Mouse (Mus musculus): ENCODE results near the gene Ksr2. TPM values are rescaled to one million over a fixed set of nuclear protein-coding genes. Genes with fewer than 3 reads are reported as not detected.

Gene Ksr2
- polyA plus RNA-seq, 1 experiment from 2014 or later: 0.36 TPM

- Histone ChIP-seq H3K27me3 (ENCODE audit: control insufficient read depth, insufficient read depth, low read length) (no peaks in the 10 kb centered on the region), H3K27ac (ENCODE audit: low read length) (no peak overlapping the region), H3K4me3 (replicated peaks; ENCODE audit: low read length) (no peak overlapping the region), H3K36me3 (ENCODE audit: control insufficient read depth, insufficient read depth, low read length) (no peaks in the 10 kb centered on the region), H3K9ac (ENCODE audit: low read length) (no peak overlapping the region), H3K9me3 (replicated peaks; ENCODE audit: control insufficient read depth, low read length) (no peaks in the 10 kb centered on the region), H3K4me2 (ENCODE audit: low read depth, low read length) (no peak overlapping the region), H3K4me1 (ENCODE audit: control insufficient read depth, insufficient read depth, low read length) (no peaks in the 10 kb centered on the region)
- WGBS: 82% methylated on average over 8 of the region's 8 CpGs
- ATAC-seq (ENCODE audit: insufficient read depth, low FRiP score): no peak
Observed at GRCm38 (mm10) chr5:117696366-117696765, 282.6 kb downstream of the Ksr2 start.

- no peaks in the 10 kb centered on the region for H3K27me3 ChIP-seq (ENCODE audit: control insufficient read depth, insufficient read depth, low read length)
- 69% methylated on average over 6 of the region's 6 CpGs for WGBS
Observed at GRCm38 (mm10) chr5:117697589-117697988, 283.8 kb downstream of the Ksr2 start.

GRCm38 (mm10) chr5:117704371-117704770 lies 290.6 kb downstream of the Ksr2 start:
- Histone ChIP-seq H3K4me1 (ENCODE audit: control insufficient read depth, insufficient read depth, low read length) (no peaks in the 10 kb centered on the region), H3K36me3 (ENCODE audit: control insufficient read depth, insufficient read depth, low read length) (no peaks in the 10 kb centered on the region), H3K4me3 (replicated peaks; ENCODE audit: low read length) (no peak overlapping the region), H3K27me3 (ENCODE audit: control insufficient read depth, insufficient read depth, low read length) (no peaks in the 10 kb centered on the region), H3K4me2 (ENCODE audit: low read depth, low read length) (no peak overlapping the region), H3K27ac (ENCODE audit: low read length) (no peak overlapping the region), H3K9me3 (replicated peaks; ENCODE audit: control insufficient read depth, low read length) (no peaks in the 10 kb centered on the region), H3K9ac (ENCODE audit: low read length) (no peak overlapping the region)
- WGBS: 82% methylated on average over 9 of the region's 9 CpGs
- no peak for ATAC-seq (ENCODE audit: insufficient read depth, low FRiP score)

More at GRCm38 (mm10) chr5:117697589-117697988, 283.8 kb downstream of the Ksr2 start:
- Histone ChIP-seq H3K4me2 (ENCODE audit: low read depth, low read length) (no peak overlapping the region), H3K4me1 (ENCODE audit: control insufficient read depth, insufficient read depth, low read length) (no peaks in the 10 kb centered on the region), H3K4me3 (replicated peaks; ENCODE audit: low read length) (no peak overlapping the region), H3K9ac (ENCODE audit: low read length) (no peak overlapping the region), H3K27ac (ENCODE audit: low read length) (no peak overlapping the region), H3K36me3 (ENCODE audit: control insufficient read depth, insufficient read depth, low read length) (no peaks in the 10 kb centered on the region), H3K9me3 (replicated peaks; ENCODE audit: control insufficient read depth, low read length) (no peaks in the 10 kb centered on the region)
- no peak for ATAC-seq (ENCODE audit: insufficient read depth, low FRiP score)

- Histone ChIP-seq H3K4me1 (ENCODE audit: control insufficient read depth, insufficient read depth, low read length) (no peaks in the 10 kb centered on the region), H3K9ac (ENCODE audit: low read length) (no peak overlapping the region), H3K27me3 (ENCODE audit: control insufficient read depth, insufficient read depth, low read length) (no peaks in the 10 kb centered on the region), H3K36me3 (ENCODE audit: control insufficient read depth, insufficient read depth, low read length) (no peaks in the 10 kb centered on the region), H3K4me2 (ENCODE audit: low read depth, low read length) (no peak overlapping the region), H3K27ac (ENCODE audit: low read length) (no peak overlapping the region), H3K4me3 (replicated peaks; ENCODE audit: low read length) (no peak overlapping the region), H3K9me3 (replicated peaks; ENCODE audit: control insufficient read depth, low read length) (no peaks in the 10 kb centered on the region)
- WGBS: 33% methylated on average over 11 of the region's 11 CpGs
- no peak for ATAC-seq (ENCODE audit: insufficient read depth, low FRiP score)
Observed at GRCm38 (mm10) chr5:117706633-117707032, 292.8 kb downstream of the Ksr2 start.

- Histone ChIP-seq H3K9ac (ENCODE audit: low read length) (no peak overlapping the region), H3K4me1 (ENCODE audit: control insufficient read depth, insufficient read depth, low read length) (no peaks in the 10 kb centered on the region), H3K36me3 (ENCODE audit: control insufficient read depth, insufficient read depth, low read length) (no peaks in the 10 kb centered on the region), H3K9me3 (replicated peaks; ENCODE audit: control insufficient read depth, low read length) (no peaks in the 10 kb centered on the region), H3K27me3 (ENCODE audit: control insufficient read depth, insufficient read depth, low read length) (no peaks in the 10 kb centered on the region), H3K4me3 (replicated peaks; ENCODE audit: low read length) (no peak overlapping the region), H3K4me2 (ENCODE audit: low read depth, low read length) (no peak overlapping the region), H3K27ac (ENCODE audit: low read length) (no peak overlapping the region)
- no peak for ATAC-seq (ENCODE audit: insufficient read depth, low FRiP score)
- WGBS: 81% methylated on average over 6 of the region's 6 CpGs
Observed at GRCm38 (mm10) chr5:117709306-117709705, 295.5 kb downstream of the Ksr2 start.

- WGBS: 78% methylated on average over 10 of the region's 10 CpGs
- H3K4me2 ChIP-seq (ENCODE audit: low read depth, low read length): no peak overlapping the region
- ATAC-seq (ENCODE audit: insufficient read depth, low FRiP score): no peak
- H3K27ac ChIP-seq (ENCODE audit: low read length): no peak overlapping the region
- no peaks in the 10 kb centered on the region for H3K9me3 ChIP-seq (replicated peaks; ENCODE audit: control insufficient read depth, low read length)
- no peaks in the 10 kb centered on the region for H3K27me3 ChIP-seq (ENCODE audit: control insufficient read depth, insufficient read depth, low read length)
- H3K4me3 ChIP-seq (replicated peaks; ENCODE audit: low read length): no peak overlapping the region
- H3K36me3 ChIP-seq (ENCODE audit: control insufficient read depth, insufficient read depth, low read length): no peaks in the 10 kb centered on the region
- H3K9ac ChIP-seq (ENCODE audit: low read length): no peak overlapping the region
- no peaks in the 10 kb centered on the region for H3K4me1 ChIP-seq (ENCODE audit: control insufficient read depth, insufficient read depth, low read length)
Observed at GRCm38 (mm10) chr5:117711636-117712035, 297.8 kb downstream of the Ksr2 start.

- Histone ChIP-seq H3K4me2 (ENCODE audit: low read depth, low read length) (no peak overlapping the region), H3K4me1 (ENCODE audit: control insufficient read depth, insufficient read depth, low read length) (no peaks in the 10 kb centered on the region), H3K27ac (ENCODE audit: low read length) (no peak overlapping the region), H3K9me3 (replicated peaks; ENCODE audit: control insufficient read depth, low read length) (no peaks in the 10 kb centered on the region), H3K27me3 (ENCODE audit: control insufficient read depth, insufficient read depth, low read length) (no peaks in the 10 kb centered on the region), H3K4me3 (replicated peaks; ENCODE audit: low read length) (no peak overlapping the region), H3K9ac (ENCODE audit: low read length) (no peak overlapping the region), H3K36me3 (ENCODE audit: control insufficient read depth, insufficient read depth, low read length) (no peaks in the 10 kb centered on the region)
- no peak for ATAC-seq (ENCODE audit: insufficient read depth, low FRiP score)
- 56% methylated on average over 12 of the region's 12 CpGs for WGBS
Observed at GRCm38 (mm10) chr5:117712207-117712606, 298.4 kb downstream of the Ksr2 start.

GRCm38 (mm10) chr5:117717120-117717519 lies 303.3 kb downstream of the Ksr2 start:
- ATAC-seq (ENCODE audit: insufficient read depth, low FRiP score): no peak
- no peaks in the 10 kb centered on the region for H3K27me3 ChIP-seq (ENCODE audit: control insufficient read depth, insufficient read depth, low read length)
- no peak overlapping the region for H3K4me2 ChIP-seq (ENCODE audit: low read depth, low read length)
- no peaks in the 10 kb centered on the region for H3K9me3 ChIP-seq (replicated peaks; ENCODE audit: control insufficient read depth, low read length)
- no peak overlapping the region for H3K9ac ChIP-seq (ENCODE audit: low read length)
- H3K4me1 ChIP-seq (ENCODE audit: control insufficient read depth, insufficient read depth, low read length): no peaks in the 10 kb centered on the region
- no peaks in the 10 kb centered on the region for H3K36me3 ChIP-seq (ENCODE audit: control insufficient read depth, insufficient read depth, low read length)
- WGBS: 85% methylated on average over 9 of the region's 9 CpGs
- no peak overlapping the region for H3K27ac ChIP-seq (ENCODE audit: low read length)
- no peak overlapping the region for H3K4me3 ChIP-seq (replicated peaks; ENCODE audit: low read length)

GRCm38 (mm10) chr5:117723316-117723715 lies 309.5 kb downstream of the Ksr2 start:
- Histone ChIP-seq H3K27ac (ENCODE audit: low read length) (no peak overlapping the region), H3K9ac (ENCODE audit: low read length) (no peak overlapping the region)
- ATAC-seq (ENCODE audit: insufficient read depth, low FRiP score): no peak

GRCm38 (mm10) chr5:117726548-117726947 lies 312.7 kb downstream of the Ksr2 start:
- Histone ChIP-seq H3K27me3 (ENCODE audit: control insufficient read depth, insufficient read depth, low read length) (no peaks in the 10 kb centered on the region), H3K9me3 (replicated peaks; ENCODE audit: control insufficient read depth, low read length) (no peaks in the 10 kb centered on the region), H3K4me3 (replicated peaks; ENCODE audit: low read length) (no peak overlapping the region), H3K4me2 (ENCODE audit: low read depth, low read length) (no peak overlapping the region), H3K9ac (ENCODE audit: low read length) (no peak overlapping the region), H3K4me1 (ENCODE audit: control insufficient read depth, insufficient read depth, low read length) (peaks cover 3% of the 10 kb centered on the region; the same call in 1 of the 2 replicates), H3K27ac (ENCODE audit: low read length) (no peak overlapping the region), H3K36me3 (ENCODE audit: control insufficient read depth, insufficient read depth, low read length) (no peaks in the 10 kb centered on the region)
- no peak for ATAC-seq (ENCODE audit: insufficient read depth, low FRiP score)
- 34% methylated on average over 6 of the region's 6 CpGs for WGBS

More at GRCm38 (mm10) chr5:117723316-117723715, 309.5 kb downstream of the Ksr2 start:
- H3K4me2 ChIP-seq (ENCODE audit: low read depth, low read length): no peak overlapping the region
- H3K36me3 ChIP-seq (ENCODE audit: control insufficient read depth, insufficient read depth, low read length): no peaks in the 10 kb centered on the region
- H3K4me3 ChIP-seq (replicated peaks; ENCODE audit: low read length): no peak overlapping the region
- H3K27me3 ChIP-seq (ENCODE audit: control insufficient read depth, insufficient read depth, low read length): no peaks in the 10 kb centered on the region
- no peaks in the 10 kb centered on the region for H3K9me3 ChIP-seq (replicated peaks; ENCODE audit: control insufficient read depth, low read length)
- 63% methylated on average over 4 of the region's 4 CpGs for WGBS
- H3K4me1 ChIP-seq (ENCODE audit: control insufficient read depth, insufficient read depth, low read length): peaks cover 3% of the 10 kb centered on the region; the same call in 1 of the 2 replicates

Data from stomach, embryonic 16.5 days (tissue).